In genomic region chr4:118236871-118237270, GRCm38 (mm10) we compare ENCODE assay signal across 18 mouse cellular contexts. TPM values are rescaled to one million over a fixed set of nuclear protein-coding genes. Genes with fewer than 3 reads are reported as not detected.
DNase-seq lines count a peak whose midpoint lies in the region; ATAC-seq and TF ChIP-seq lines count a peak whose summit lies in the region.
"Had no signal": no experiment of that assay in that cellular context is flagged by ENCODE, and none has a peak within 500 bp of the region (broad histone marks: within the 10 kb centered on the region; RNA-seq: fewer than 3 reads in every experiment).

No protein-coding gene starts in this region.

- no peak for TF ChIP-seq EP300 in liver, postnatal 0 days (IDR thresholded peaks at IDR 0.05; ENCODE audit: low read depth)

- no peak overlapping the region for H3K4me2 ChIP-seq in liver, postnatal 0 days (ENCODE audit: low read depth, low read length)
- H3K4me2 ChIP-seq in hindbrain, embryonic 12.5 days (replicated peaks), result no peak overlapping the region
- H3K4me2 ChIP-seq: embryonic facial prominence, embryonic 12.5 days; heart, embryonic 11.5 days; heart, embryonic 15.5 days; hindbrain, embryonic 14.5 days; intestine, embryonic 15.5 days had no signal

- H3K9ac ChIP-seq in liver, adult 2 months (ENCODE audit: low read depth, low read length), result no peak overlapping the region
- no peak overlapping the region for H3K9ac ChIP-seq in liver, postnatal 0 days (replicated peaks)
- no peak overlapping the region for H3K9ac ChIP-seq in hindbrain, embryonic 12.5 days
- H3K9ac ChIP-seq: embryonic facial prominence, embryonic 12.5 days; heart, embryonic 15.5 days; hindbrain, embryonic 14.5 days; intestine, embryonic 15.5 days had no signal

- no peak for ATAC-seq in liver, postnatal 0 days
- no peak for ATAC-seq in hindbrain, embryonic 12.5 days (ENCODE audit: low FRiP score)
- ATAC-seq: forebrain, embryonic 16.5 days; intestine, embryonic 15.5 days had no signal

- H3K27me3 ChIP-seq in liver, adult 2 months (ENCODE audit: control insufficient read depth, insufficient read depth, low read length), result no peaks in the 10 kb centered on the region
- no peaks in the 10 kb centered on the region for H3K27me3 ChIP-seq in liver, postnatal 0 days (ENCODE audit: insufficient read depth, low read length)
- no peaks in the 10 kb centered on the region for H3K27me3 ChIP-seq in hindbrain, embryonic 12.5 days
- H3K27me3 ChIP-seq: embryonic facial prominence, embryonic 12.5 days; heart, embryonic 15.5 days; intestine, embryonic 15.5 days had no signal

- H3K9me3 ChIP-seq in liver, postnatal 0 days (ENCODE audit: low read length), result no peaks in the 10 kb centered on the region
- H3K9me3 ChIP-seq in hindbrain, embryonic 12.5 days (replicated peaks), result no peaks in the 10 kb centered on the region
- H3K9me3 ChIP-seq: embryonic facial prominence, embryonic 12.5 days; heart, embryonic 15.5 days; intestine, embryonic 15.5 days had no signal

- 65% methylated on average over 9 of the region's 9 CpGs for WGBS in liver, adult 2 months
- WGBS in liver, postnatal 0 days (ENCODE audit: insufficient replicate concordance), result 78% methylated on average over 9 of the region's 9 CpGs
- 71% methylated on average over 9 of the region's 9 CpGs for WGBS in hindbrain, embryonic 12.5 days

- peaks cover 41% of the 10 kb centered on the region for H3K4me1 ChIP-seq in liver, adult 2 months (ENCODE audit: control insufficient read depth, insufficient read depth, low read length)
- H3K4me1 ChIP-seq in liver, postnatal 0 days (ENCODE audit: insufficient read depth), result peaks cover 17% of the 10 kb centered on the region
- H3K4me1 ChIP-seq in hindbrain, embryonic 12.5 days, result no peaks in the 10 kb centered on the region
- H3K4me1 ChIP-seq: embryonic facial prominence, embryonic 12.5 days had no signal

- intact Hi-C loops in gastrocnemius, postnatal 14 days (cut with DNase I; ENCODE audit: low total_unique reads), result no loop called here
- intact Hi-C loops in gastrocnemius, postnatal 36 days (cut with DNase I), result no loop called here

- no peak overlapping the region for H3K4me3 ChIP-seq in liver, adult 2 months (ENCODE audit: insufficient read depth, low read depth, low read length)
- no peak overlapping the region for H3K4me3 ChIP-seq in liver, postnatal 0 days (ENCODE audit: low read depth, low read length)
- no peak overlapping the region for H3K4me3 ChIP-seq in hindbrain, embryonic 12.5 days
- H3K4me3 ChIP-seq: embryonic facial prominence, embryonic 12.5 days; heart, adult 2 months; heart, embryonic 15.5 days; intestine, embryonic 15.5 days had no signal

- peak; percentile 39 for DNase-seq in gastrocnemius, postnatal 14 days
- DNase-seq in gastrocnemius, postnatal 36 days, result no peak
- DNase-seq in liver, adult 2 months (ENCODE audit: extremely low read depth, low read depth, low spot score), result peak; percentile 50
- DNase-seq in liver, postnatal 0 days, result no peak
- DNase-seq in brain, adult 2 months (ENCODE audit: low read depth, low spot score), result peak; percentile 59
- DNase-seq in layer of hippocampus, adult 9-11 months, result no peak
- DNase-seq: adrenal gland, postnatal 14 days; cerebellum, adult 11 months; cerebellum, adult 9-10 months; cerebellum, postnatal 25 days; heart, adult 2 months had no signal

- no peak overlapping the region for H3K27ac ChIP-seq in liver, adult 2 months (replicated peaks; ENCODE audit: insufficient read depth, low read depth, low read length)
- H3K27ac ChIP-seq in liver, postnatal 0 days (ENCODE audit: low read depth), result no peak overlapping the region
- H3K27ac ChIP-seq in hindbrain, embryonic 12.5 days, result no peak overlapping the region
- H3K27ac ChIP-seq: embryonic facial prominence, embryonic 12.5 days; heart, adult 2 months; heart, embryonic 15.5 days; hindbrain, embryonic 14.5 days; intestine, embryonic 15.5 days had no signal

- no peaks in the 10 kb centered on the region for H3K79me2 ChIP-seq in liver, adult 2 months (ENCODE audit: control insufficient read depth, insufficient read depth, low read length)

- peaks cover 2% of the 10 kb centered on the region; the same call in 1 of the 2 replicates for H3K36me3 ChIP-seq in liver, adult 2 months (ENCODE audit: control insufficient read depth, insufficient read depth, low read length)
- H3K36me3 ChIP-seq in liver, postnatal 0 days (replicated peaks; ENCODE audit: insufficient read depth, low read length), result peaks cover 10% of the 10 kb centered on the region; the same call in 1 of the 2 replicates
- H3K36me3 ChIP-seq in hindbrain, embryonic 12.5 days, result peaks cover 71% of the 10 kb centered on the region

- TF ChIP-seq POLR2A in liver, adult 2 months (IDR thresholded peaks at IDR 0.05; ENCODE audit: extremely low read depth, insufficient read depth, low read length), result no peak

- TF ChIP-seq CTCF in liver, adult 2 months (IDR thresholded peaks at IDR 0.05; ENCODE audit: low read depth, low read length), result no peak
- no peak for TF ChIP-seq CTCF in liver, postnatal 0 days (IDR thresholded peaks at IDR 0.05; ENCODE audit: low read depth)

RNA-seq across cellular contexts. Expression of gene Ptprf, which starts 54.3 kb away (rescaled TPM):
- total RNA-seq in gastrocnemius, postnatal 14 days (2021), result 10 to 100 TPM in 1 of 2 experiments, 1 to 10 TPM in 1; 7.7 to 11.7 TPM
- 1 to 10 TPM; 2.7 to 3.0 TPM for total RNA-seq in gastrocnemius, postnatal 36 days (2021)
- 40.1 and 67.4 TPM in 2 replicates for total RNA-seq in liver, adult 2 months (2014; rRNA removed)
- 89.8 and 101 TPM in 2 replicates for polyA plus RNA-seq in liver, adult 2 months (2012; rRNA removed)
- polyA plus RNA-seq in liver, postnatal 0 days (2015; fragmentation: Nextera tagmentation; extraction: Ambion mirVana), result 10.3 and 11.8 TPM in 2 replicates
- polyA plus RNA-seq in hindbrain, embryonic 12.5 days (2016; fragmentation: Nextera tagmentation; extraction: Ambion mirVana), result 131 and 137 TPM in 2 replicates

RNA-seq across cellular contexts. Expression of gene Kdm4a, which starts 57.0 kb away (rescaled TPM):
- total RNA-seq in gastrocnemius, postnatal 14 days (2021), result 10 to 100 TPM; 21.4 to 26.2 TPM
- 10 to 100 TPM; 16.4 to 17.4 TPM for total RNA-seq in gastrocnemius, postnatal 36 days (2021)
- 10.5 and 14.2 TPM in 2 replicates for total RNA-seq in liver, adult 2 months (2014; rRNA removed)
- 10.9 and 15.3 TPM in 2 replicates for polyA plus RNA-seq in liver, adult 2 months (2012; rRNA removed)
- 7.0 and 7.2 TPM in 2 replicates for polyA plus RNA-seq in liver, postnatal 0 days (2015; fragmentation: Nextera tagmentation; extraction: Ambion mirVana)
- polyA plus RNA-seq in hindbrain, embryonic 12.5 days (2016; fragmentation: Nextera tagmentation; extraction: Ambion mirVana), result 60.7 and 67.2 TPM in 2 replicates

Comparison
In these comparisons a context has a peak if more than half of its experiments do, and no peak if none do; other contexts are left out.
1. DNase-seq: peak in gastrocnemius, postnatal 14 days (single experiment), liver, adult 2 months (single experiment) and brain, adult 2 months (single experiment); none in gastrocnemius, postnatal 36 days (0 of 2), liver, postnatal 0 days (single experiment) and layer of hippocampus, adult 9-11 months (single experiment).